Mouse (Mus musculus) neutrophil, adult 65 days (primary cell): ENCODE results near the gene Aldoart1. TPM values are rescaled to one million over a fixed set of nuclear protein-coding genes. Genes with fewer than 3 reads are reported as not detected.

ENCODE experiments used
- total RNA-seq: library from RNA; stranded (reverse); gene quantifications from 2 replicates; pipeline ENCODE4 v1.2.4, GENCODE M21; 2023

Aldoart1 gene
- not detected in 2 replicates for total RNA-seq

GRCm38 (mm10) chr4:72852534-72852933, at the start of gene Aldoart1:
TSS of gene Aldoart1 (minus strand) at chr4:72852634.

